Mouse (Mus musculus) spleen, adult 2 months (tissue): ENCODE measurements at regions not wholly inside any gene's neighbourhood (a gene's known extent, or its start where the extent isn't known, plus 50 kb on each side); places are given as distances from the start of the nearest gene placed in this dataset.

Experiments used
- DNase-seq, 2 experiments: peaks; one replicate each; pipeline versions ENCODE4 v3.0.0 to v3.0.0-alpha.2; 2012 to 2021; ENCODE audit warnings: low spot score in 2 of 2, low read depth in 1 of 2
- H3K27ac ChIP-seq: fragments of 200-500 bp; 2 replicates; pipeline ENCODE4 v1.5.1; 2012; ENCODE audit warnings: low read length, inconsistent platforms; ENCODE audit not compliant: insufficient read depth
- H3K27me3 ChIP-seq: fragments of 200-500 bp; 2 replicates; pipeline ENCODE4 v1.6.1; 2012; ENCODE audit warnings: mild to moderate bottlenecking, moderate library complexity, low read length, inconsistent platforms; ENCODE audit not compliant: control insufficient read depth, insufficient read depth
- H3K36me3 ChIP-seq: fragments of 200-500 bp; 2 replicates; pipeline ENCODE4 v1.6.1; 2012; ENCODE audit warnings: mild to moderate bottlenecking, low read length, inconsistent platforms; ENCODE audit not compliant: control insufficient read depth, insufficient read depth
- H3K4me1 ChIP-seq: fragments of 200-500 bp; 2 replicates; pipeline ENCODE4 v1.6.1; 2011; ENCODE audit warnings: inconsistent platforms; ENCODE audit not compliant: control insufficient read depth, insufficient read depth, insufficient read length
- H3K4me3 ChIP-seq: fragments of 200-500 bp; 2 replicates; pipeline ENCODE4 v1.5.1; 2011; ENCODE audit warnings: mild to moderate bottlenecking, inconsistent platforms; ENCODE audit not compliant: insufficient read depth, insufficient read length; ENCODE audit errors: extremely low read depth
- CTCF ChIP-seq: fragments of 200-500 bp; IDR thresholded peaks from 2 replicates; pipeline ENCODE4 v1.5.1; 2011; ENCODE audit warnings: mild to moderate bottlenecking, inconsistent platforms; ENCODE audit not compliant: insufficient read depth, insufficient read length, insufficient replicate concordance; ENCODE audit errors: extremely low read depth
- POLR2A ChIP-seq: fragments of 200-500 bp; IDR thresholded peaks from 2 replicates; pipeline ENCODE4 v1.6.1; 2011; ENCODE audit warnings: low read depth, low read length, inconsistent platforms
- WGBS: fragments of 180-500 bp; shearing (Covaris S2); methylation state at CpG from one replicate; pipeline ENCODE4 v1.1.7; 2018; 5-methylcytosine and 5-hydroxymethylcytosine counted together

DNA sequence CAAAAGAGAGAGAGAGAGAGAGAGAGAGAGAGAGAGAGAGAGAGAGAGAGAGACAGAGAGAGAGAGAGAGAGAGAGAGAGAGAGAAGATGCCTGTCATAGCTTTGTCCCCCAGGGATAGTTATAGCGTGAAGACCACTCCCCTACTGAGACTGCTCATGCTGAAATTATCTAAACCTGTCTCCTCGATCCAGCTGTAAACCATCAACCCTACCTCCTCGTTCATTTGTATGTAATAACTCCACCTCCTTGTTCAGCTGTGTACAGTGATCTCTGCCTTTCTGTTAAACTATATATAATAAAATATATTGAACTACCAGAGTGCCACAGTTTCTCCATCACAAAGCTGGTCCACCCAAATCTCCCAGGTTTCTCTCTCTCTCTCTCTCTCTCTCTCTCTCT, 53.2 kb upstream of the Cd180 start:
- TF ChIP-seq POLR2A: no peak
- no peak for TF ChIP-seq CTCF
- 80% methylated on average over 3 of the region's 3 CpGs for WGBS
- no peak for DNase-seq
- Histone ChIP-seq H3K27ac (no peak overlapping the region), H3K36me3 (no peaks in the 10 kb centered on the region), H3K4me1 (no peaks in the 10 kb centered on the region; the same call in 1 of the 2 replicates), H3K4me3 (no peak overlapping the region), H3K27me3 (no peaks in the 10 kb centered on the region)
